Mouse (Mus musculus) lung, postnatal 0 days (tissue): ENCODE measurements at regions not wholly inside any gene's neighbourhood (a gene's known extent, or its start where the extent isn't known, plus 50 kb on each side); places are given as distances from the start of the nearest gene placed in this dataset.

Experiments
- ATAC-seq: fragments of 200-750 bp; cut with Nextera tagmentation; 2 replicates; pipeline ENCODE4 v1.8.0; 2017; ENCODE audit warnings: moderate library complexity
- DNase-seq: peaks from one replicate; pipeline ENCODE4 v3.0.0-alpha.2; 2016; ENCODE audit warnings: low spot score
- H3K27ac ChIP-seq: fragments of 300-500 bp; sonication (generic); 2 replicates; pipeline ENCODE4 v1.5.1; 2014; ENCODE audit warnings: antibody characterized with exemption, mild to moderate bottlenecking, low read length, mixed read lengths
- H3K27me3 ChIP-seq: fragments of 300-500 bp; sonication (generic); replicated peaks from 2 replicates; pipeline ENCODE4 v1.6.1; 2014; ENCODE audit warnings: low read length, mixed read lengths; ENCODE audit not compliant: insufficient read depth
- H3K36me3 ChIP-seq: fragments of 300-500 bp; sonication (generic); 2 replicates; pipeline ENCODE4 v1.6.1; 2014; ENCODE audit warnings: low read length, mixed read lengths; ENCODE audit not compliant: insufficient read depth
- H3K4me1 ChIP-seq: fragments of 300-500 bp; sonication (generic); 2 replicates; pipeline ENCODE4 v1.6.1; 2014; ENCODE audit warnings: antibody characterized with exemption, low read depth, low read length, mixed read lengths; ENCODE audit not compliant: insufficient read depth
- H3K4me2 ChIP-seq: fragments of 300-500 bp; sonication (generic); replicated peaks from 2 replicates; pipeline ENCODE4 v1.6.1; 2014; ENCODE audit warnings: low read depth, mild to moderate bottlenecking, low read length, moderate library complexity, mixed read lengths
- H3K4me3 ChIP-seq: fragments of 300-500 bp; sonication (generic); 2 replicates; pipeline ENCODE4 v1.5.1; 2014; ENCODE audit warnings: low read depth, low read length
- H3K9ac ChIP-seq: fragments of 300-500 bp; sonication (generic); replicated peaks from 2 replicates; pipeline ENCODE4 v1.6.1; 2014; ENCODE audit warnings: low read depth, mild to moderate bottlenecking
- H3K9me3 ChIP-seq: fragments of 300-500 bp; sonication (generic); 2 replicates; pipeline ENCODE4 v1.6.1; 2016; ENCODE audit warnings: low read length, mixed read lengths
- CTCF ChIP-seq: IDR thresholded peaks from 2 replicates; pipeline ENCODE4 v1.5.1; 2016; ENCODE audit warnings: antibody characterized with exemption, mild to moderate bottlenecking
- EP300 ChIP-seq: IDR thresholded peaks from 2 replicates; pipeline ENCODE4 v1.6.1; 2016; ENCODE audit warnings: antibody characterized with exemption, mild to moderate bottlenecking, control low read depth
- WGBS: fragments of 180-500 bp; shearing (Covaris S2); extraction: QIAGEN DNeasy Blood & Tissue Kit; methylation state at CpG from one replicate; pipeline ENCODE4 v1.1.7; 2014; 5-methylcytosine and 5-hydroxymethylcytosine counted together

DNA sequence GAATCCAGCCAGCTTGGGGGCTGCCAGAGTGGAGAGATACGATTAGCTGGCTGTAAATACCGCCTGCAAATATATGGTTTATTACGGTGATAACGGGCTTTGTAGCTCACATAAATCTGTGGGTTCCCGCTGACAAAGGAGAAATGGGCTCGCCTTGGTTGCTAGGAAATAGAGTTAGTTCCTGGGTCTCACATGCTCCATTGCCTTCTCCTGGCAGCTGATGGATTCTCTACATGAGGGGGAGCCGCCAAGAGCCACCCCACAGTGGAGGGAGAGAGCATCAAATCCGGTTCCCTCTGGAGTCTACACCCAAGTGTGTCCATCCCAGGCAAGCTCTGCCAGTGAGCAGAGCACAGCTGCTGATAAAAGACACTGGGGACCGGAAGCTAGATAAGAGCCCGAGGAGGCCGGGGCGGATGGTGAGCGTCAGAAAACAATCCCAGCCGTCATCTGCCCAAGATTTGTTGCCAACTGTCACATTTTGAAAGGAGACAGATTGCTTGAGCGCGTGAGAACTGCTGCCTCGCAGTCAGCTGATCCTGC lies 275.7 kb downstream of the Rybp start:
- no peaks in the 10 kb centered on the region for H3K9me3 ChIP-seq
- H3K9ac ChIP-seq, result no peak overlapping the region
- H3K36me3 ChIP-seq, result no peaks in the 10 kb centered on the region
- 16% methylated on average over 17 of the region's 17 CpGs for WGBS
- DNase-seq (peak; percentile 77), ATAC-seq (peak; percentile 93)
- no peak overlapping the region for H3K27ac ChIP-seq
- H3K4me3 ChIP-seq, result 0 out of 2 replicates have a peak overlapping the region, but pooled peaks have one; percentile 2
- peak overlapping the region; percentile 27; the same call in 1 of the 2 replicates for H3K4me2 ChIP-seq
- no peaks in the 10 kb centered on the region for H3K4me1 ChIP-seq
- no peak for TF ChIP-seq CTCF
- TF ChIP-seq EP300, result peak; percentile 86
- H3K27me3 ChIP-seq, result no peaks in the 10 kb centered on the region

DNA sequence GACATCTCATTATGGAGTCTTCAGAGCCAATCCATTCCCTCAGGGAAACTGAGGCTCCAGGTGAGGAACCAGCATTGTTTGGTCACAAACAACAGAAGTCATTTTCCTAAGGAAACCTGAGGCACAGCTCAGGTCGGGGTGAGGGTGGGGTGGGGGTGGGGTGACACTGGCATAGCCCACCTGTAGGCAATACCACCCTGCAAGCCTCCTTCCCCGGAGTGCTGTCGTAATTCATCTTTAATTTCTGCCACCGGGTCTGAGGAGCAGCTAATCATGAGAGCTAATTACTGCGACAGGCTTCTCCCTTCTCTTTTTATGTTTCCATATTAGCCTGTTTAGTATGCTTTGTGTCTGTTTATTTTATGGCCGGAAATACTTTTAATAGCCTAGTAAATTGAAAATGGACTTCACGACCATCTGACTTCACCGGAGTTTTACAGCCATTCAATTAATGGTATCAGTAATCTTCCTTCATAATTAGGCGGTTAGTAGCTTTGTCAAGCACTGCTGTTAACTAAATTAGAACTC lies 276.3 kb downstream of the Rybp start:
- Histone ChIP-seq H3K27ac (no peak overlapping the region), H3K4me1 (no peaks in the 10 kb centered on the region), H3K4me2 (peak overlapping the region; percentile 27; the same call in 1 of the 2 replicates), H3K4me3 (0 out of 2 replicates have a peak overlapping the region, but pooled peaks have one; percentile 2), H3K36me3 (no peaks in the 10 kb centered on the region), H3K9ac (no peak overlapping the region), H3K9me3 (no peaks in the 10 kb centered on the region), H3K27me3 (no peaks in the 10 kb centered on the region)
- TF ChIP-seq EP300, result no peak
- no peak for TF ChIP-seq CTCF
- no peak for DNase-seq
- 35% methylated on average over 9 of the region's 9 CpGs for WGBS
- no peak for ATAC-seq

DNA sequence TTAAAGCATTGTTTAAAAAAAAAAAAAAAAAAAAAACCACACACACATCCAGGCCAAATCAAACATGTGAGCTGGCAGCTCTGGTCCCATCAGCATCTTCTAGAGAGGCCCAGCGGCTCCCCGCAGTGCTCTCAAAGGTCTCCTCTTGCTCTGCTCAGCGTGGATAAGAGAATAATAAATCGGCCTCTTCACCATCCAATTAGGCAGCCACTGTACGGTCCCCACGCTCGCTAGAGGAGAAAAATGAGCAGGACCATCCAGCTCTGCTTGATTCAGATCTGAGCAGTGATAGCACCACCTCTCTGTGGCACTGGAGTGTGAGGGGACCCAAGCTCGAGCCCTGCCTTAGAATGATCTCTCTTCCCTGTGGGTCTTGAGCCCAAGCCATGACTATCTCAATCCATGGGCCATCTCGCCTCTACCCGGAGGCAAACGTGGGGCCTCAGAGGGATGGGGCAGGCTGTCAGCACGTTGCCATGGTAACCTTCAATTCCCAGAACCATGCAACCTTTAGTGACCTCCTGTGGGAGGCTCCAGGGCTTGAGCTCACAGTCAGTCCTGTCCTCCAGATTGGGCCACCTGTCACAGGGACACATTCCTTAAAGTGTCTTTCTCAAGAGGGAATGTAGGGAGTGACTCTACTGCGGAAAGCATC lies 273.6 kb upstream of the Prok2 start:
- DNase-seq (no peak), ATAC-seq (no peak)
- H3K27ac ChIP-seq, result no peak overlapping the region
- no peak overlapping the region for H3K9ac ChIP-seq
- no peak overlapping the region for H3K4me3 ChIP-seq
- 0 out of 2 replicates have a peak, but pooled peaks cover 4% of the 10 kb centered on the region for H3K4me1 ChIP-seq
- 56% methylated on average over 13 of the region's 13 CpGs for WGBS
- H3K27me3 ChIP-seq, result 0 out of 2 replicates have a peak, but pooled peaks cover 4% of the 10 kb centered on the region
- no peak overlapping the region for H3K4me2 ChIP-seq
- TF ChIP-seq EP300, result no peak
- TF ChIP-seq CTCF, result no peak
- no peaks in the 10 kb centered on the region for H3K36me3 ChIP-seq
- no peaks in the 10 kb centered on the region for H3K9me3 ChIP-seq

DNA sequence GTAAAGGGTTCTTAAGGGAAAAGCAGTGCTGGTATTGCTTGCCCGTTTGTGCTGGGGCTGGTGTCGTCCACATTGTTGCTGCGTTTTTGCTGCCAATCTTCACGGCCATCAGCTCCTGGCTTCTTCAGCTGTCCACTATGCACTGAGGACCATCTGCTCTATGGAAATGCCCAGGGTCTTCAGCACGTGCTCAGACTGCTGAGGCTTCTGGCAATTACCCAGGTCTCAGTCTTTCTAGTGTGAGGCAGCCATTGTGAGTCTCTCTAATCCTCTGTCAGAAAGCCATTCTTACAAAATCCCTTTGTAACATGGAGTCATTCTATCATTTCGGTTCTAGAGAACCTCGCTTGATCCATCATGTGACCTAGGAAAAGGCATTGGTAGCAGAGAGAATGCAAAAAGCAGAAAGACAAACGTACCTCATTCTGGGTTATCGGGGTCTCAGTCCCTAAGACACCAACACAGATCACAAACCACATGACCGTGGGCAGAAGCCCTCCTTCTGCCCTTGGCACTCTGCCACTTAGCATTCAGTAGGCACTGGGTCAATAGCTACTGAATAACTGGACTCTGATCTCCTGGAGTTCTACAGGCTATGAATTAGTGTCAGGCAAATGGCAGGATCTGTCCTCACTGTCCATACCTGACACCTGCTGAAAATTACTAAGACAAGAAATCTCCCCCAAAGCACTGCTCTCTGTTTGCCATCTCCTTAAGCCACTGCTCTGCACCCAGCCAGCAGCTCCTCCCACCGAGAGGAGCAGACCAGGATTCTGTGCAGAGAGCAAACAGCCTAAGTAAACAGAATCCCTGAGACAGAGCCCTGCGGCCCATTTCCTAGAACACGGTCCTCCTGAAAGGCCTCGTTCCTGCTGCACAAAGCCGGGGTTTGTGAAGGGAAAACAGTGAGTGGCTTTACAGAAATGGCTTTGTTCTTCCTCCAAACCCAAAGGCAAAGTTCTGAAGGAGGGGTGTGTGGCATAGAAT lies 270.1 kb upstream of the Prok2 start:
- Histone ChIP-seq H3K27ac (no peak overlapping the region), H3K9me3 (no peaks in the 10 kb centered on the region), H3K27me3 (0 out of 2 replicates have a peak, but pooled peaks cover 4% of the 10 kb centered on the region), H3K4me1 (peaks cover 9% of the 10 kb centered on the region; the same call in 1 of the 2 replicates), H3K9ac (no peak overlapping the region), H3K4me3 (no peak overlapping the region), H3K36me3 (no peaks in the 10 kb centered on the region), H3K4me2 (no peak overlapping the region)
- TF ChIP-seq CTCF (no peak), EP300 (no peak)
- ATAC-seq, result no peak
- 44% methylated on average over 15 of the region's 15 CpGs for WGBS
- peak; percentile 24 for DNase-seq

DNA sequence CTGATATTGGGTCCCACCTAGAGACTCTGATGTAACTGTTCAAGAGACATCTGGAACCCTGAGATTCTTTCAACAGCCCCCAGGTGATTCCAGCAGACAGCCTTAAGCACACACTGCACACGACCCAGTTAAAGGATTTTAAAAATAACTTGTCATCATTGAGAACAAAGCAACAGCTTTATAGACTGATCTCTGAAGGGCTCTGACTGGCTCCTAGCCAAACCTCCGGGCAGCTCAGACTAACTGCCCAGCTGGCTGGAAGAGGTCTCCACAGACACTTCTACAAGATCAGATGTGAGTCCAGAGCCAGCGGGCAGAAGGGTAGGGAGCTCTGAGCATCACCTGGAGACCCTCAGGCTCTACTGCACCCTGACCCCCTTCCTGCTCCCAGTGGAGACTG lies 267.8 kb upstream of the Prok2 start:
- TF ChIP-seq EP300 (no peak), CTCF (no peak)
- H3K9ac ChIP-seq, result no peak overlapping the region
- H3K4me3 ChIP-seq, result no peak overlapping the region
- no peak overlapping the region for H3K27ac ChIP-seq
- H3K27me3 ChIP-seq, result 0 out of 2 replicates have a peak, but pooled peaks cover 4% of the 10 kb centered on the region
- H3K9me3 ChIP-seq, result no peaks in the 10 kb centered on the region
- DNase-seq, result peak; percentile 50
- peaks cover 10% of the 10 kb centered on the region; the same call in 1 of the 2 replicates for H3K4me1 ChIP-seq
- H3K36me3 ChIP-seq, result no peaks in the 10 kb centered on the region
- 6% methylated on average over 3 of the region's 3 CpGs for WGBS
- H3K4me2 ChIP-seq, result no peak overlapping the region
- ATAC-seq, result no peak

DNA sequence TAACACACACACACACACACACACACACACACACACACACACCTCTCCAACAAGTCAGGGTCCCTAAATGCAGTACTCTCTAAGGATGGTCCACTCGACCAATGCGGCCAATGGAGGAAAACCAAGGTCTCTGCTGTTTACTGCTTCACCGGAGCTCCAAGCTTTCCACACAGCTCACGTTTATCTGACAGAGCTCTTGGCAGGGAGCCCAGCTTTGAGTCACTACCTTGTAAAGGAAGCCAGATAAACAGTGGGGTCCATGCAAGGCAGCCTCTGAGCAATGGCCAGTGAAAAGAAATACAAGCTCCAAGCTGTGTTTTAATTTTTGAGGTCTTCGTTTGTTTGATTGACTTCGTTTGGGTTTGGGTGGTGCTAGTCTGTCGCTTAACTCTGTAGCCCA lies 264.9 kb upstream of the Prok2 start:
- H3K36me3 ChIP-seq, result no peaks in the 10 kb centered on the region
- H3K27ac ChIP-seq, result no peak overlapping the region
- ATAC-seq, result peak; percentile 89
- DNase-seq, result peak; percentile 94
- no peak overlapping the region for H3K9ac ChIP-seq
- H3K9me3 ChIP-seq, result no peaks in the 10 kb centered on the region
- H3K4me3 ChIP-seq, result no peak overlapping the region
- no peak for TF ChIP-seq CTCF
- TF ChIP-seq EP300, result no peak
- no peak overlapping the region for H3K4me2 ChIP-seq
- H3K27me3 ChIP-seq, result 0 out of 2 replicates have a peak, but pooled peaks cover 8% of the 10 kb centered on the region
- WGBS, result 12% methylated on average over 7 of the region's 7 CpGs
- peaks cover 6% of the 10 kb centered on the region; the same call in 1 of the 2 replicates for H3K4me1 ChIP-seq
